Mouse (Mus musculus): ENCODE results near the gene Rap1b. TPM values are rescaled to one million over a fixed set of nuclear protein-coding genes. Genes with fewer than 3 reads are reported as not detected.

The Rap1b gene
- polyA plus RNA-seq, 1 experiment from 2014 or later: 165 TPM

- Histone ChIP-seq H3K4me1 (replicated peaks) (no peaks in the 10 kb centered on the region; the same call in 1 of the 2 replicates), H3K27me3 (no peaks in the 10 kb centered on the region), H3K9ac (no peak overlapping the region), H3K27ac (replicated peaks) (no peak overlapping the region), H3K4me2 (no peak overlapping the region), H3K9me3 (no peaks in the 10 kb centered on the region), H3K4me3 (no peak overlapping the region), H3K36me3 (no peaks in the 10 kb centered on the region)
- no peak for ATAC-seq (ENCODE audit: low read depth)
- WGBS: 72% methylated on average over 10 of the region's 10 CpGs
Observed at GRCm38 (mm10) chr10:117874936-117875335, 29.1 kb upstream of the Rap1b start.

GRCm38 (mm10) chr10:117873952-117874351, 28.1 kb upstream of the Rap1b start:
- Histone ChIP-seq H3K27ac (replicated peaks) (no peak overlapping the region), H3K9ac (no peak overlapping the region), H3K4me2 (no peak overlapping the region), H3K36me3 (no peaks in the 10 kb centered on the region), H3K4me3 (no peak overlapping the region), H3K4me1 (replicated peaks) (no peaks in the 10 kb centered on the region; the same call in 1 of the 2 replicates), H3K9me3 (no peaks in the 10 kb centered on the region), H3K27me3 (no peaks in the 10 kb centered on the region)
- ATAC-seq (ENCODE audit: low read depth): no peak
- 78% methylated on average over 4 of the region's 4 CpGs for WGBS

GRCm38 (mm10) chr10:117872468-117872867, 26.6 kb upstream of the Rap1b start:
- Histone ChIP-seq H3K9ac (no peak overlapping the region), H3K27ac (replicated peaks) (no peak overlapping the region), H3K27me3 (no peaks in the 10 kb centered on the region), H3K4me2 (no peak overlapping the region), H3K4me3 (no peak overlapping the region), H3K9me3 (no peaks in the 10 kb centered on the region), H3K4me1 (replicated peaks) (no peaks in the 10 kb centered on the region; the same call in 1 of the 2 replicates), H3K36me3 (no peaks in the 10 kb centered on the region)
- WGBS: 87% methylated on average over 10 of the region's 10 CpGs
- no peak for ATAC-seq (ENCODE audit: low read depth)

- no peak overlapping the region for H3K4me2 ChIP-seq
- no peak for ATAC-seq (ENCODE audit: low read depth)
- H3K4me1 ChIP-seq (replicated peaks): no peaks in the 10 kb centered on the region
- H3K27me3 ChIP-seq: no peaks in the 10 kb centered on the region
- no peak overlapping the region for H3K9ac ChIP-seq
- H3K36me3 ChIP-seq: no peaks in the 10 kb centered on the region
- no peak overlapping the region for H3K4me3 ChIP-seq
- H3K9me3 ChIP-seq: no peaks in the 10 kb centered on the region
- no peak overlapping the region for H3K27ac ChIP-seq (replicated peaks)
- WGBS: 86% methylated on average over 3 of the region's 3 CpGs
Observed at GRCm38 (mm10) chr10:117867301-117867700, 21.5 kb upstream of the Rap1b start.

GRCm38 (mm10) chr10:117866641-117867040, 20.8 kb upstream of the Rap1b start:
- no peak overlapping the region for H3K27ac ChIP-seq (replicated peaks)
- WGBS: 68% methylated on average over 8 of the region's 8 CpGs
- no peak for ATAC-seq (ENCODE audit: low read depth)
- H3K9ac ChIP-seq: no peak overlapping the region
- H3K4me2 ChIP-seq: no peak overlapping the region
- no peak overlapping the region for H3K4me3 ChIP-seq
- no peaks in the 10 kb centered on the region for H3K4me1 ChIP-seq (replicated peaks)
- no peaks in the 10 kb centered on the region for H3K36me3 ChIP-seq
- no peaks in the 10 kb centered on the region for H3K27me3 ChIP-seq
- H3K9me3 ChIP-seq: no peaks in the 10 kb centered on the region

- Histone ChIP-seq H3K36me3 (no peaks in the 10 kb centered on the region), H3K4me2 (no peak overlapping the region), H3K9ac (no peak overlapping the region), H3K27ac (replicated peaks) (no peak overlapping the region), H3K9me3 (no peaks in the 10 kb centered on the region), H3K27me3 (no peaks in the 10 kb centered on the region), H3K4me3 (no peak overlapping the region), H3K4me1 (replicated peaks) (no peaks in the 10 kb centered on the region)
- 76% methylated on average over 6 of the region's 6 CpGs for WGBS
- ATAC-seq (ENCODE audit: low read depth): no peak
Observed at GRCm38 (mm10) chr10:117864695-117865094, 18.9 kb upstream of the Rap1b start.

- Histone ChIP-seq H3K9me3 (no peaks in the 10 kb centered on the region), H3K27ac (replicated peaks) (no peak overlapping the region), H3K27me3 (no peaks in the 10 kb centered on the region), H3K4me2 (no peak overlapping the region), H3K9ac (no peak overlapping the region), H3K36me3 (no peaks in the 10 kb centered on the region), H3K4me3 (no peak overlapping the region), H3K4me1 (replicated peaks) (no peaks in the 10 kb centered on the region)
- no peak for ATAC-seq (ENCODE audit: low read depth)
- WGBS: 94% methylated on average over 4 of the region's 4 CpGs
Observed at GRCm38 (mm10) chr10:117864251-117864650, 18.4 kb upstream of the Rap1b start.

- Histone ChIP-seq H3K27ac (replicated peaks) (no peak overlapping the region), H3K4me2 (no peak overlapping the region), H3K27me3 (no peaks in the 10 kb centered on the region), H3K9ac (no peak overlapping the region), H3K9me3 (no peaks in the 10 kb centered on the region), H3K4me3 (no peak overlapping the region), H3K4me1 (replicated peaks) (no peaks in the 10 kb centered on the region), H3K36me3 (no peaks in the 10 kb centered on the region)
- ATAC-seq (ENCODE audit: low read depth): no peak
- 81% methylated on average over 11 of the region's 11 CpGs for WGBS
Observed at GRCm38 (mm10) chr10:117862014-117862580, 16.3 kb upstream of the Rap1b start.

- H3K9me3 ChIP-seq: no peaks in the 10 kb centered on the region
- H3K27me3 ChIP-seq: no peaks in the 10 kb centered on the region
- ATAC-seq (ENCODE audit: low read depth): no peak
- H3K9ac ChIP-seq: no peak overlapping the region
- H3K4me3 ChIP-seq: no peak overlapping the region
- H3K4me1 ChIP-seq (replicated peaks): no peaks in the 10 kb centered on the region
- H3K36me3 ChIP-seq: no peaks in the 10 kb centered on the region
- H3K27ac ChIP-seq (replicated peaks): no peak overlapping the region
- WGBS: 85% methylated on average over 16 of the region's 16 CpGs
- H3K4me2 ChIP-seq: no peak overlapping the region
Observed at GRCm38 (mm10) chr10:117860958-117861357, 15.1 kb upstream of the Rap1b start.

GRCm38 (mm10) chr10:117860361-117860760, 14.5 kb upstream of the Rap1b start:
- Histone ChIP-seq H3K9me3 (no peaks in the 10 kb centered on the region), H3K27ac (replicated peaks) (no peak overlapping the region), H3K4me2 (no peak overlapping the region), H3K9ac (no peak overlapping the region), H3K4me3 (no peak overlapping the region), H3K36me3 (no peaks in the 10 kb centered on the region), H3K27me3 (no peaks in the 10 kb centered on the region), H3K4me1 (replicated peaks) (no peaks in the 10 kb centered on the region)
- no peak for ATAC-seq (ENCODE audit: low read depth)
- 83% methylated on average over 7 of the region's 7 CpGs for WGBS

GRCm38 (mm10) chr10:117859800-117860199, 14.0 kb upstream of the Rap1b start:
- 89% methylated on average over 11 of the region's 11 CpGs for WGBS
- H3K27me3 ChIP-seq: no peaks in the 10 kb centered on the region
- H3K9ac ChIP-seq: no peak overlapping the region
- no peak overlapping the region for H3K4me3 ChIP-seq
- H3K36me3 ChIP-seq: no peaks in the 10 kb centered on the region
- no peak overlapping the region for H3K4me2 ChIP-seq
- no peaks in the 10 kb centered on the region for H3K4me1 ChIP-seq (replicated peaks)
- H3K27ac ChIP-seq (replicated peaks): no peak overlapping the region
- ATAC-seq (ENCODE audit: low read depth): no peak
- H3K9me3 ChIP-seq: no peaks in the 10 kb centered on the region

GRCm38 (mm10) chr10:117858241-117858640, 12.4 kb upstream of the Rap1b start:
- H3K4me3 ChIP-seq: no peak overlapping the region
- WGBS: 25% methylated on average over 5 of the region's 5 CpGs
- ATAC-seq (ENCODE audit: low read depth): no peak

GRCm38 (mm10) chr10:117856001-117856720, 10.3 kb upstream of the Rap1b start:
- no peaks in the 10 kb centered on the region for H3K9me3 ChIP-seq
- peaks cover 10% of the 10 kb centered on the region; the same call in 1 of the 2 replicates for H3K4me1 ChIP-seq (replicated peaks)
- no peaks in the 10 kb centered on the region for H3K27me3 ChIP-seq
- no peak overlapping the region for H3K27ac ChIP-seq (replicated peaks)
- H3K36me3 ChIP-seq: no peaks in the 10 kb centered on the region
- H3K4me3 ChIP-seq: no peak overlapping the region
- no peak overlapping the region for H3K4me2 ChIP-seq
- ATAC-seq (ENCODE audit: low read depth): no peak
- H3K9ac ChIP-seq: no peak overlapping the region
- 80% methylated on average over 8 of the region's 8 CpGs for WGBS

More at GRCm38 (mm10) chr10:117858241-117858640, 12.4 kb upstream of the Rap1b start:
- H3K27me3 ChIP-seq: no peaks in the 10 kb centered on the region
- H3K27ac ChIP-seq (replicated peaks): no peak overlapping the region
- H3K4me2 ChIP-seq: no peak overlapping the region
- no peaks in the 10 kb centered on the region for H3K36me3 ChIP-seq
- H3K4me1 ChIP-seq (replicated peaks): no peaks in the 10 kb centered on the region
- no peak overlapping the region for H3K9ac ChIP-seq
- no peaks in the 10 kb centered on the region for H3K9me3 ChIP-seq

All from neural tube, embryonic 13.5 days (tissue).